Mouse (Mus musculus) E14TG2a.4 (cell line): ENCODE data around the gene Cacna1a.

ENCODE experiments used
- H3K27me3 ChIP-seq: 2 replicates; pipeline ENCODE4 v1.6.1; 2014; ENCODE audit warnings: low read length, control low read depth; ENCODE audit not compliant: insufficient read depth
- H3K36me3 ChIP-seq: 2 replicates; pipeline ENCODE4 v1.6.1; 2014; ENCODE audit warnings: low read length, control low read depth; ENCODE audit not compliant: insufficient read depth
- H3K4me1 ChIP-seq: replicated peaks from 2 replicates; pipeline ENCODE4 v1.6.1; 2014; ENCODE audit warnings: low read depth, low read length, control low read depth
- H3K4me3 ChIP-seq: replicated peaks from 2 replicates; pipeline ENCODE4 v1.5.1; 2014; ENCODE audit warnings: mild to moderate bottlenecking, low read length
- H3K9me3 ChIP-seq: 2 replicates; pipeline ENCODE4 v1.6.1; 2014; ENCODE audit warnings: low read length, control low read depth
- CTCF ChIP-seq: conservative IDR thresholded peaks from 2 replicates; pipeline ENCODE4 v1.5.1; 2014; ENCODE audit warnings: low read length
- NANOG ChIP-seq: IDR thresholded peaks from 2 replicates; pipeline ENCODE4 v1.6.1; 2014; ENCODE audit warnings: borderline replicate concordance, low read length, mixed read lengths
- POU5F1 ChIP-seq: IDR thresholded peaks from 2 replicates; pipeline ENCODE4 v1.6.1; 2014; ENCODE audit warnings: low read length, borderline replicate concordance

Cacna1a gene

GRCm38 (mm10) chr8:84561698-84562097 is 173.5 kb downstream of the Cacna1a start:
- H3K36me3 ChIP-seq: no peaks in the 10 kb centered on the region; the same call in 1 of the 2 replicates
- H3K4me1 ChIP-seq: peaks cover 34% of the 10 kb centered on the region
- no peak overlapping the region for H3K4me3 ChIP-seq
- TF ChIP-seq POU5F1: no peak
- no peak for TF ChIP-seq CTCF
- TF ChIP-seq NANOG: no peak
- peaks cover 35% of the 10 kb centered on the region for H3K27me3 ChIP-seq
- no peaks in the 10 kb centered on the region for H3K9me3 ChIP-seq

- H3K36me3 ChIP-seq: no peaks in the 10 kb centered on the region
- peaks cover 26% of the 10 kb centered on the region for H3K27me3 ChIP-seq
- no peaks in the 10 kb centered on the region for H3K9me3 ChIP-seq
- TF ChIP-seq NANOG (no peak), POU5F1 (no peak), CTCF (no peak)
- H3K4me1 ChIP-seq: peaks cover 34% of the 10 kb centered on the region
- no peak overlapping the region for H3K4me3 ChIP-seq
These were observed 175.8 kb downstream of the Cacna1a start for GRCm38 (mm10) chr8:84564042-84564441.

GRCm38 (mm10) chr8:84565577-84566360 is 177.5 kb downstream of the Cacna1a start:
- Histone ChIP-seq H3K27me3 (peaks cover 24% of the 10 kb centered on the region; the same call in 1 of the 2 replicates), H3K9me3 (no peaks in the 10 kb centered on the region), H3K36me3 (peaks cover 3% of the 10 kb centered on the region), H3K4me1 (peaks cover 46% of the 10 kb centered on the region), H3K4me3 (peak overlapping the region; percentile 69)
- no peak for TF ChIP-seq NANOG
- no peak for TF ChIP-seq POU5F1
- TF ChIP-seq CTCF: no peak

GRCm38 (mm10) chr8:84566816-84567413 is 178.7 kb downstream of the Cacna1a start:
- H3K36me3 ChIP-seq: peaks cover 14% of the 10 kb centered on the region
- H3K4me1 ChIP-seq: peaks cover 49% of the 10 kb centered on the region
- TF ChIP-seq NANOG (no peak), CTCF (no peak), POU5F1 (no peak)
- H3K27me3 ChIP-seq: peaks cover 21% of the 10 kb centered on the region; the same call in 1 of the 2 replicates
- no peaks in the 10 kb centered on the region for H3K9me3 ChIP-seq
- 0 out of 2 replicates have a peak overlapping the region, but pooled peaks have one; percentile 20 for H3K4me3 ChIP-seq

- H3K4me3 ChIP-seq: 0 out of 2 replicates have a peak overlapping the region, but pooled peaks have one; percentile 20
- no peaks in the 10 kb centered on the region for H3K9me3 ChIP-seq
- TF ChIP-seq POU5F1 (no peak), NANOG (no peak), CTCF (no peak; the same call in 1 of the 2 replicates)
- peaks cover 21% of the 10 kb centered on the region; the same call in 1 of the 2 replicates for H3K27me3 ChIP-seq
- H3K36me3 ChIP-seq: peaks cover 21% of the 10 kb centered on the region
- H3K4me1 ChIP-seq: peaks cover 49% of the 10 kb centered on the region
These were observed 179.3 kb downstream of the Cacna1a start for GRCm38 (mm10) chr8:84567541-84567940.

- Histone ChIP-seq H3K4me1 (peaks cover 49% of the 10 kb centered on the region), H3K27me3 (peaks cover 20% of the 10 kb centered on the region; the same call in 1 of the 2 replicates), H3K4me3 (no peak overlapping the region), H3K36me3 (peaks cover 27% of the 10 kb centered on the region), H3K9me3 (no peaks in the 10 kb centered on the region)
- TF ChIP-seq POU5F1 (no peak), CTCF (no peak), NANOG (no peak)
These were observed 180.5 kb downstream of the Cacna1a start for GRCm38 (mm10) chr8:84568737-84569136.

GRCm38 (mm10) chr8:84569921-84570673 is 181.9 kb downstream of the Cacna1a start:
- Histone ChIP-seq H3K27me3 (0 out of 2 replicates have a peak, but pooled peaks cover 13% of the 10 kb centered on the region), H3K36me3 (peaks cover 41% of the 10 kb centered on the region)
- TF ChIP-seq NANOG (no peak), CTCF (peak; percentile 34), POU5F1 (no peak)

GRCm38 (mm10) chr8:84577432-84577831 is 189.2 kb downstream of the Cacna1a start:
- Histone ChIP-seq H3K27me3 (no peaks in the 10 kb centered on the region; the same call in 1 of the 2 replicates), H3K9me3 (no peaks in the 10 kb centered on the region), H3K4me3 (no peak overlapping the region), H3K36me3 (peaks cover 31% of the 10 kb centered on the region), H3K4me1 (peaks cover 19% of the 10 kb centered on the region)
- TF ChIP-seq POU5F1 (no peak), CTCF (no peak), NANOG (no peak)

More at GRCm38 (mm10) chr8:84569921-84570673, 181.9 kb downstream of the Cacna1a start:
- H3K9me3 ChIP-seq: no peaks in the 10 kb centered on the region
- peak overlapping the region; percentile 54 for H3K4me3 ChIP-seq
- H3K4me1 ChIP-seq: peaks cover 49% of the 10 kb centered on the region
